8 mouse cellular contexts compared by ENCODE assay signal in the genomic region with DNA sequence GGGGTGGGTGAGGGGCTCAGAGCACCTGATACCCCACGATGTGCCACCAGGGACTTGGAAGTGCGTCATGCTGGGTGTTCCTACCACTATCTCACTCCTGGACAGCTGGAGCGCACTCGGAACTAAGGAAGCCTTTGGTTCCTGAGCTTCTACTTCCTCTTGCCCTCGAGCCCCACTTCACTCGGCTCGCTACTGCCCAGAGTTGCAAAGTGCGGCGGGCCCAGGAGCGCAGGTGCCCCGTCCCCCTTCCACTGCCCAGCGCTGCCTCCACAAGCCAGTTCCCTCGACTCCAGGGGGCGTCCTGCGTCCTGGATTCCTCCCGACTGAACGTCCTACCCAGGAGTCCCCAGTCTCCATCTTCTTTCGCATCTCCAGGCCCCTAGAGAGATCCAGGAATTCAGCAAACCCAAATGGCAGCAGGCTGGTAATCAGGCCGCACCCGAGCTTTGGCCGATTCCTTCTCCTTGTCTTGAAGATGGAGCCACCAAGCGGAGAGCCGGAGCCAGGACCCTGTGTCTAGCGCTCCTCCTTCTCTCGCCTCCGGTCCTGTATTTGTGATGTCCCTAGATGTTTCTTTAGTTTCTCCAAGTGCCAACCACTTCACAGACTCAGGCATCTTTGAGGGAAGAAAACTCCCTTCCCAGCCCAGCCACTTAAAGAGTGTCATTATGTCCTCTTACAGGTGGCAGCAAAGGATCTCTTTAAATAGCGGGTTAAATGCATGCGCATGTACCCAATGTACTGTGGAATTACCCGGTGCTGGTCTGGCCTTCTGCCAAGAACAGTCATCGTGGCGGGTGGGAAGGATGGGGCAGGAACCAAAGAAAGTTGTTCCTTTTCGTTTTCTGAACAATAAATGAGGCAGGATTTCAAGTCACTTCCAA. TPM values are rescaled to one million over a fixed set of nuclear protein-coding genes. Genes with fewer than 3 reads are reported as not detected.
DNase-seq lines count a peak whose midpoint lies in the region; ATAC-seq lines count a peak whose summit lies in the region.

No protein-coding gene starts in this region.

- peak; percentile 92 for DNase-seq in MN1 (ENCODE audit: low spot score)
- DNase-seq in cerebellum, adult 11-12 months = peak; percentile 77
- peak; percentile 79 for DNase-seq in hindbrain, embryonic 10.5 days (ENCODE audit: low spot score)
- peak; percentile 26 to 53 for DNase-seq in layer of hippocampus, postnatal 25 days (ENCODE audit: extremely low spot score in 1 of 2, low spot score in 1 of 2)
- peak; percentile 65 for DNase-seq in lung, postnatal 14 days
- DNase-seq in retina, embryonic 14.5 days (ENCODE audit: low spot score) = peak; percentile 79
- peak; percentile 39 for DNase-seq in urinary bladder, adult 2 months (ENCODE audit: low spot score)

- no peaks in the 10 kb centered on the region for H3K36me3 ChIP-seq in forebrain, embryonic 16.5 days (ENCODE audit: control insufficient read depth, insufficient read depth)
- H3K36me3 ChIP-seq in hindbrain, embryonic 10.5 days = no peaks in the 10 kb centered on the region

- WGBS in forebrain, embryonic 16.5 days = under 1% methylated on average over 32 of the region's 32 CpGs
- WGBS in hindbrain, embryonic 10.5 days = 4% methylated on average over 32 of the region's 32 CpGs

- H3K27ac ChIP-seq in forebrain, embryonic 16.5 days (ENCODE audit: low read length) = peak overlapping the region; percentile 96
- H3K27ac ChIP-seq in hindbrain, embryonic 10.5 days = peak overlapping the region; percentile 98

- peak overlapping the region; percentile 99 for H3K9ac ChIP-seq in forebrain, embryonic 16.5 days (replicated peaks; ENCODE audit: low read depth, low read length)

- H3K4me2 ChIP-seq in forebrain, embryonic 16.5 days (ENCODE audit: low read length) = peak overlapping the region; percentile 80

- no peaks in the 10 kb centered on the region for H3K27me3 ChIP-seq in forebrain, embryonic 16.5 days (replicated peaks; ENCODE audit: control insufficient read depth, insufficient read depth, low read length)
- H3K27me3 ChIP-seq in hindbrain, embryonic 10.5 days (ENCODE audit: insufficient read depth, poor library complexity, severe bottlenecking) = peaks cover 10% of the 10 kb centered on the region

- H3K9me3 ChIP-seq in forebrain, embryonic 16.5 days (ENCODE audit: control insufficient read depth, low read length) = no peaks in the 10 kb centered on the region
- H3K9me3 ChIP-seq in hindbrain, embryonic 10.5 days = no peaks in the 10 kb centered on the region

- H3K4me3 ChIP-seq in forebrain, embryonic 16.5 days (replicated peaks; ENCODE audit: low read length) = peak overlapping the region; percentile 78
- H3K4me3 ChIP-seq in hindbrain, embryonic 10.5 days = peak overlapping the region; percentile 77

- H3K4me1 ChIP-seq in forebrain, embryonic 16.5 days (replicated peaks; ENCODE audit: control insufficient read depth, insufficient read depth, low read length) = peaks cover 20% of the 10 kb centered on the region
- H3K4me1 ChIP-seq in hindbrain, embryonic 10.5 days (replicated peaks) = peaks cover 28% of the 10 kb centered on the region

- ATAC-seq in forebrain, embryonic 16.5 days = peak; percentile 51

RNA-seq across cellular contexts. Expression of gene Setd7, which starts 0.7 kb away (rescaled TPM):
- polyA plus RNA-seq in forebrain, embryonic 16.5 days (2015; fragmentation: Nextera tagmentation; extraction: Ambion mirVana) = 4.2 and 4.5 TPM in 2 replicates
- 3.0 and 3.2 TPM in 2 replicates for polyA plus RNA-seq in hindbrain, embryonic 10.5 days (2016; fragmentation: Nextera tagmentation; extraction: Ambion mirVana)
- total RNA-seq in layer of hippocampus, postnatal 25 days (2021) = 100 to 1,000 TPM; 126 to 139 TPM
- 41.5 and 63.2 TPM in 2 replicates for polyA plus RNA-seq in urinary bladder, adult 2 months (2012; rRNA removed)

Comparison
In these comparisons a context has a peak if more than half of its experiments do, and no peak if none do; other contexts are left out.
1. Peak in every context shown above with its lines: DNase-seq, ATAC-seq, H3K4me3 ChIP-seq and H3K27ac ChIP-seq.
2. DNase-seq: peak in every context shown above with its lines; median percentile 92 in MN1; 79 in hindbrain, embryonic 10.5 days; 79 in retina, embryonic 14.5 days; 77 in cerebellum, adult 11-12 months; 65 in lung, postnatal 14 days; 40 in layer of hippocampus, postnatal 25 days; 39 in urinary bladder, adult 2 months.